Mouse (Mus musculus) midbrain, embryonic 11.5 days (tissue): ENCODE measurements around the gene Vldlr. TPM values are rescaled to one million over a fixed set of nuclear protein-coding genes. Genes with fewer than 3 reads are reported as not detected.

Experiments used
- ATAC-seq: fragments of 200-750 bp; cut with Nextera tagmentation; 2 replicates; pipeline ENCODE4 v1.8.0; 2017; ENCODE audit warnings: moderate TSS enrichment, moderate library complexity; ENCODE audit not compliant: low FRiP score
- DNase-seq: peaks from one replicate; pipeline ENCODE4 v3.0.0; 2015; ENCODE audit warnings: low spot score; ENCODE audit errors: missing footprints
- H3K27ac ChIP-seq: fragments of 300-500 bp; sonication (generic); 2 replicates; pipeline ENCODE4 v1.5.1; 2014; ENCODE audit warnings: low read depth, low read length
- H3K27me3 ChIP-seq: fragments of 300-500 bp; sonication (generic); 2 replicates; pipeline ENCODE4 v1.6.1; 2014; ENCODE audit warnings: mild to moderate bottlenecking, low read length, moderate library complexity, mixed read lengths; ENCODE audit not compliant: control insufficient read depth, insufficient read depth
- H3K36me3 ChIP-seq: fragments of 300-500 bp; sonication (generic); 2 replicates; pipeline ENCODE4 v1.6.1; 2014; ENCODE audit warnings: mild to moderate bottlenecking, low read length, moderate library complexity, mixed read lengths; ENCODE audit not compliant: control insufficient read depth, insufficient read depth
- H3K4me1 ChIP-seq: fragments of 300-500 bp; sonication (generic); 2 replicates; pipeline ENCODE4 v1.6.1; 2014; ENCODE audit warnings: low read length; ENCODE audit not compliant: control insufficient read depth, insufficient read depth
- H3K4me2 ChIP-seq: fragments of 300-500 bp; sonication (generic); 2 replicates; pipeline ENCODE4 v1.6.1; 2014; ENCODE audit warnings: mild to moderate bottlenecking, moderate library complexity
- H3K4me3 ChIP-seq: fragments of 300-500 bp; sonication (generic); 2 replicates; pipeline ENCODE4 v1.5.1; 2014; ENCODE audit warnings: low read depth, low read length
- H3K9ac ChIP-seq: fragments of 300-500 bp; sonication (generic); 2 replicates; pipeline ENCODE4 v1.6.1; 2014; ENCODE audit warnings: low read length
- H3K9me3 ChIP-seq: fragments of 300-500 bp; sonication (generic); 2 replicates; pipeline ENCODE4 v1.6.1; 2016; ENCODE audit warnings: low read length; ENCODE audit not compliant: control insufficient read depth
- WGBS: fragments of 180-500 bp; shearing (Covaris S2); extraction: QIAGEN DNeasy Blood & Tissue Kit; methylation state at CpG from one replicate; pipeline ENCODE4 v1.1.7; 2014; 5-methylcytosine and 5-hydroxymethylcytosine counted together
- polyA plus RNA-seq: library from polyadenylated mRNA; unstranded; fragments of >200 nt; fragmentation: Nextera tagmentation; extraction: Ambion mirVana; gene quantifications from 2 replicates; pipeline ENCODE4 v1.2.1, GENCODE M21; 2014

Vldlr gene
- polyA plus RNA-seq, 1 experiment from 2014 or later = 10.5 TPM

- DNase-seq (no peak), ATAC-seq (no peak)
- no peak overlapping the region for H3K27ac ChIP-seq
- no peaks in the 10 kb centered on the region for H3K27me3 ChIP-seq
- no peak overlapping the region for H3K9ac ChIP-seq
- no peak overlapping the region for H3K4me2 ChIP-seq
- H3K36me3 ChIP-seq = no peaks in the 10 kb centered on the region
- 75% methylated on average over 3 of the region's 3 CpGs for WGBS
- no peaks in the 10 kb centered on the region for H3K9me3 ChIP-seq
- no peaks in the 10 kb centered on the region for H3K4me1 ChIP-seq
- no peak overlapping the region for H3K4me3 ChIP-seq
Observed at GRCm38 (mm10) chr19:27226626-27227025, 10.3 kb downstream of the Vldlr start.

GRCm38 (mm10) chr19:27227131-27227530, 10.8 kb downstream of the Vldlr start:
- 58% methylated on average over 4 of the region's 4 CpGs for WGBS
- H3K9me3 ChIP-seq = no peaks in the 10 kb centered on the region

GRCm38 (mm10) chr19:27228254-27228653, 12.0 kb downstream of the Vldlr start:
- DNase-seq = no peak
- no peaks in the 10 kb centered on the region for H3K27me3 ChIP-seq
- no peak overlapping the region for H3K4me2 ChIP-seq
- no peaks in the 10 kb centered on the region for H3K4me1 ChIP-seq
- no peaks in the 10 kb centered on the region for H3K9me3 ChIP-seq
- H3K27ac ChIP-seq = no peak overlapping the region
- ATAC-seq = no peak
- WGBS = 90% methylated on average over 1 of the region's 1 CpGs
- H3K36me3 ChIP-seq = no peaks in the 10 kb centered on the region
- H3K9ac ChIP-seq = no peak overlapping the region
- no peak overlapping the region for H3K4me3 ChIP-seq

More at GRCm38 (mm10) chr19:27227131-27227530, 10.8 kb downstream of the Vldlr start:
- Histone ChIP-seq H3K4me3 (no peak overlapping the region), H3K27me3 (no peaks in the 10 kb centered on the region), H3K4me1 (no peaks in the 10 kb centered on the region), H3K27ac (no peak overlapping the region), H3K4me2 (no peak overlapping the region), H3K36me3 (no peaks in the 10 kb centered on the region), H3K9ac (no peak overlapping the region)
- DNase-seq (no peak), ATAC-seq (no peak)

GRCm38 (mm10) chr19:27233386-27233785, 17.1 kb downstream of the Vldlr start:
- Histone ChIP-seq H3K9me3 (no peaks in the 10 kb centered on the region), H3K4me3 (no peak overlapping the region), H3K27me3 (no peaks in the 10 kb centered on the region), H3K36me3 (peaks cover 4% of the 10 kb centered on the region; the same call in 1 of the 2 replicates), H3K4me2 (no peak overlapping the region), H3K4me1 (no peaks in the 10 kb centered on the region), H3K9ac (no peak overlapping the region), H3K27ac (no peak overlapping the region)
- WGBS = 91% methylated on average over 2 of the region's 2 CpGs
- ATAC-seq (no peak), DNase-seq (no peak)

GRCm38 (mm10) chr19:27239913-27240312, 23.6 kb downstream of the Vldlr start:
- Histone ChIP-seq H3K4me3 (no peak overlapping the region), H3K27me3 (no peaks in the 10 kb centered on the region), H3K27ac (no peak overlapping the region), H3K4me1 (no peaks in the 10 kb centered on the region), H3K9ac (no peak overlapping the region), H3K36me3 (peaks cover 16% of the 10 kb centered on the region), H3K9me3 (no peaks in the 10 kb centered on the region), H3K4me2 (no peak overlapping the region)
- WGBS = 92% methylated on average over 4 of the region's 4 CpGs
- DNase-seq (no peak), ATAC-seq (no peak)

- ATAC-seq (no peak), DNase-seq (no peak)
- Histone ChIP-seq H3K36me3 (peaks cover 15% of the 10 kb centered on the region), H3K9me3 (no peaks in the 10 kb centered on the region), H3K4me2 (no peak overlapping the region), H3K27me3 (no peaks in the 10 kb centered on the region), H3K4me1 (no peaks in the 10 kb centered on the region), H3K4me3 (no peak overlapping the region), H3K27ac (no peak overlapping the region), H3K9ac (no peak overlapping the region)
- 93% methylated on average over 4 of the region's 4 CpGs for WGBS
Observed at GRCm38 (mm10) chr19:27243527-27243926, 27.2 kb downstream of the Vldlr start.

- Histone ChIP-seq H3K36me3 (no peaks in the 10 kb centered on the region), H3K27me3 (no peaks in the 10 kb centered on the region), H3K4me1 (no peaks in the 10 kb centered on the region), H3K4me2 (no peak overlapping the region), H3K9me3 (no peaks in the 10 kb centered on the region), H3K4me3 (no peak overlapping the region), H3K9ac (no peak overlapping the region), H3K27ac (no peak overlapping the region)
- ATAC-seq (no peak), DNase-seq (no peak)
- WGBS = 84% methylated on average over 5 of the region's 5 CpGs
Observed at GRCm38 (mm10) chr19:27254756-27255155, 38.5 kb downstream of the Vldlr start.

GRCm38 (mm10) chr19:27255678-27256077, 39.4 kb downstream of the Vldlr start:
- DNase-seq = no peak
- H3K27me3 ChIP-seq = no peaks in the 10 kb centered on the region
- H3K36me3 ChIP-seq = no peaks in the 10 kb centered on the region
- H3K4me3 ChIP-seq = no peak overlapping the region
- no peak for ATAC-seq
- no peak overlapping the region for H3K9ac ChIP-seq
- no peak overlapping the region for H3K27ac ChIP-seq
- no peaks in the 10 kb centered on the region for H3K4me1 ChIP-seq
- H3K4me2 ChIP-seq = no peak overlapping the region
- WGBS = 85% methylated on average over 3 of the region's 3 CpGs
- H3K9me3 ChIP-seq = no peaks in the 10 kb centered on the region

- no peak overlapping the region for H3K9ac ChIP-seq
- no peaks in the 10 kb centered on the region for H3K4me1 ChIP-seq
- WGBS = 71% methylated on average over 4 of the region's 4 CpGs
- H3K36me3 ChIP-seq = no peaks in the 10 kb centered on the region
- H3K4me2 ChIP-seq = no peak overlapping the region
- H3K27me3 ChIP-seq = no peaks in the 10 kb centered on the region
- no peaks in the 10 kb centered on the region for H3K9me3 ChIP-seq
- no peak for ATAC-seq
- no peak overlapping the region for H3K27ac ChIP-seq
- DNase-seq = no peak
- H3K4me3 ChIP-seq = no peak overlapping the region
Observed at GRCm38 (mm10) chr19:27260102-27260501, 43.8 kb downstream of the Vldlr start.
